Mouse (Mus musculus) CD8-positive naive resting alpha-beta T cell, adult 57 days (primary cell): ENCODE measurements around the gene Khdrbs1. TPM values are rescaled to one million over a fixed set of nuclear protein-coding genes. Genes with fewer than 3 reads are reported as not detected.

Experiments
- total RNA-seq: library from RNA; stranded (reverse); gene quantifications from one replicate; pipeline ENCODE4 v1.2.4, GENCODE M21; 2023

Khdrbs1 gene
- 131 TPM for total RNA-seq

GRCm38 (mm10) chr4:129742232-129743009 is at the start of gene Khdrbs1:
TSS of gene Khdrbs1 (minus strand) at chr4:129742303.

GRCm38 (mm10) chr4:129696158-129696985 is 45.7 kb downstream of the Khdrbs1 start, which contains the start of gene Tmem39b:
TSS of gene Tmem39b (minus strand) at chr4:129696838.

GRCm38 (mm10) chr4:129672083-129672877 is 69.8 kb downstream of the Khdrbs1 start, which contains the start of gene Kpna6:
TSS of gene Kpna6 (minus strand) at chr4:129672767.

Other genes starting within 250 kb of the Khdrbs1 start
- 11.4 TPM for gene Marcksl1, start 228.7 kb downstream of the Khdrbs1 start, total RNA-seq
- gene Hdac1, start 199.6 kb downstream of the Khdrbs1 start, total RNA-seq, result 118 TPM
- 906 TPM for gene Lck, start 168.7 kb downstream of the Khdrbs1 start, total RNA-seq
- not detected for gene Fam167b, start 163.8 kb downstream of the Khdrbs1 start, total RNA-seq
- 175 TPM for gene Eif3i, start 141.7 kb downstream of the Khdrbs1 start, total RNA-seq
- gene Tmem234, start 141.6 kb downstream of the Khdrbs1 start, total RNA-seq, result 118 TPM
- gene Dcdc2b, start 128.0 kb downstream of the Khdrbs1 start, total RNA-seq, result 4.2 TPM
- gene Iqcc, start 123.2 kb downstream of the Khdrbs1 start, total RNA-seq, result 21.0 TPM
- gene Ccdc28b, start 118.4 kb downstream of the Khdrbs1 start, total RNA-seq, result 10.4 TPM
- gene Txlna, start 101.2 kb downstream of the Khdrbs1 start, total RNA-seq, result 79.9 TPM
- 32.0 TPM for gene Kpna6, start 69.5 kb downstream of the Khdrbs1 start, total RNA-seq
- gene Tmem39b, start 45.5 kb downstream of the Khdrbs1 start, total RNA-seq, result 7.5 TPM
- 285 TPM for gene Ptp4a2, start 68.9 kb upstream of the Khdrbs1 start, total RNA-seq
- gene Spocd1, start 186.9 kb upstream of the Khdrbs1 start, total RNA-seq, result not detected
- gene Adgrb2, start 242.6 kb upstream of the Khdrbs1 start, total RNA-seq, result 3.5 TPM